Mouse (Mus musculus) liver, postnatal 0 days (tissue): Measurements from ENCODE around the gene Fer1l4. TPM values are rescaled to one million over a fixed set of nuclear protein-coding genes. Genes with fewer than 3 reads are reported as not detected.
A peak's percentile ranks its signal among the peaks of the same experiment; 100 is the strongest.

Experiments
- ATAC-seq: fragments of 200-750 bp; cut with Nextera tagmentation; 2 replicates; pipeline ENCODE4 v1.8.0; 2017; ENCODE audit warnings: mild to moderate bottlenecking, moderate library complexity
- DNase-seq: peaks from one replicate; pipeline ENCODE4 v3.0.0-alpha.2; 2016
- H3K27ac ChIP-seq: fragments of 300-500 bp; sonication (generic); 2 replicates; pipeline ENCODE4 v1.5.1; 2014; ENCODE audit warnings: antibody characterized with exemption, moderate library complexity, mild to moderate bottlenecking, low read depth
- H3K27me3 ChIP-seq: fragments of 300-500 bp; sonication (generic); 2 replicates; pipeline ENCODE4 v1.6.1; 2014; ENCODE audit warnings: low read length, control low read depth, mixed read lengths; ENCODE audit not compliant: insufficient read depth
- H3K36me3 ChIP-seq: fragments of 300-500 bp; sonication (generic); replicated peaks from 2 replicates; pipeline ENCODE4 v1.6.1; 2014; ENCODE audit warnings: mild to moderate bottlenecking, control low read depth, low read length, moderate library complexity, mixed read lengths; ENCODE audit not compliant: insufficient read depth
- H3K4me1 ChIP-seq: fragments of 300-500 bp; sonication (generic); 2 replicates; pipeline ENCODE4 v1.6.1; 2014; ENCODE audit warnings: antibody characterized with exemption, mild to moderate bottlenecking, control low read depth; ENCODE audit not compliant: insufficient read depth
- H3K4me2 ChIP-seq: fragments of 300-500 bp; sonication (generic); 2 replicates; pipeline ENCODE4 v1.6.1; 2014; ENCODE audit warnings: low read depth, mild to moderate bottlenecking, low read length, moderate library complexity, mixed read lengths
- H3K4me3 ChIP-seq: fragments of 300-500 bp; sonication (generic); 2 replicates; pipeline ENCODE4 v1.5.1; 2014; ENCODE audit warnings: low read depth, low read length
- H3K9ac ChIP-seq: fragments of 300-500 bp; sonication (generic); replicated peaks from 2 replicates; pipeline ENCODE4 v1.6.1; 2014; ENCODE audit warnings: mild to moderate bottlenecking, moderate library complexity
- H3K9me3 ChIP-seq: fragments of 300-500 bp; sonication (generic); 2 replicates; pipeline ENCODE4 v1.6.1; 2016; ENCODE audit warnings: mild to moderate bottlenecking, control low read depth, low read length, mixed read lengths
- CTCF ChIP-seq: sonication (generic); IDR thresholded peaks from 2 replicates; pipeline ENCODE4 v1.5.1; 2016; ENCODE audit warnings: antibody characterized with exemption, low read depth
- EP300 ChIP-seq: IDR thresholded peaks from 2 replicates; pipeline ENCODE4 v1.6.1; 2016; ENCODE audit warnings: antibody characterized with exemption, low read depth, mild to moderate bottlenecking
- WGBS: fragments of 180-500 bp; shearing (Covaris S2); extraction: QIAGEN DNeasy Blood & Tissue Kit; methylation state at CpG from one replicate; pipeline ENCODE4 v1.1.7; 2014; ENCODE audit not compliant: insufficient replicate concordance; 5-methylcytosine and 5-hydroxymethylcytosine counted together
- polyA plus RNA-seq: library from polyadenylated mRNA; unstranded; fragments of >200 nt; fragmentation: Nextera tagmentation; extraction: Ambion mirVana; gene quantifications from 2 replicates; pipeline ENCODE4 v1.2.1, GENCODE M21; 2015

The Fer1l4 gene
- polyA plus RNA-seq, 1 experiment from 2014 or later, result not detected

GRCm38 (mm10) chr2:155991151-155991550 lies 61.6 kb downstream of the Fer1l4 start:
- H3K9ac ChIP-seq, result 0 out of 2 replicates have a peak overlapping the region, but pooled peaks have one; percentile 7
- no peak for TF ChIP-seq CTCF
- TF ChIP-seq EP300, result no peak
- WGBS, result 76% methylated on average over 10 of the region's 10 CpGs
- DNase-seq (no peak), ATAC-seq (no peak)
- no peaks in the 10 kb centered on the region for H3K9me3 ChIP-seq
- peaks cover 68% of the 10 kb centered on the region for H3K36me3 ChIP-seq
- H3K4me1 ChIP-seq, result peaks cover 11% of the 10 kb centered on the region
- peak overlapping the region; percentile 70 for H3K4me2 ChIP-seq
- H3K27me3 ChIP-seq, result no peaks in the 10 kb centered on the region
- no peak overlapping the region for H3K27ac ChIP-seq
- no peak overlapping the region for H3K4me3 ChIP-seq

- Histone ChIP-seq H3K27me3 (no peaks in the 10 kb centered on the region), H3K27ac (peak overlapping the region; percentile 75), H3K9me3 (no peaks in the 10 kb centered on the region), H3K9ac (peak overlapping the region; percentile 50), H3K4me3 (peak overlapping the region; percentile 29), H3K4me2 (peak overlapping the region; percentile 70), H3K4me1 (peaks cover 11% of the 10 kb centered on the region), H3K36me3 (peaks cover 65% of the 10 kb centered on the region)
- peak; percentile 95 for ATAC-seq
- WGBS, result 35% methylated on average over 4 of the region's 4 CpGs
- peak; percentile 59 for TF ChIP-seq CTCF
- TF ChIP-seq EP300, result peak; percentile 88
- peak; percentile 63 for DNase-seq
Observed at GRCm38 (mm10) chr2:155989085-155989484, 63.7 kb downstream of the Fer1l4 start.

GRCm38 (mm10) chr2:155987131-155987530 lies 65.6 kb downstream of the Fer1l4 start:
- no peak for TF ChIP-seq CTCF
- no peak for TF ChIP-seq EP300
- no peak for DNase-seq
- WGBS, result 93% methylated on average over 6 of the region's 6 CpGs
- no peak overlapping the region for H3K4me2 ChIP-seq
- no peak for ATAC-seq
- no peaks in the 10 kb centered on the region for H3K27me3 ChIP-seq
- H3K36me3 ChIP-seq, result peaks cover 72% of the 10 kb centered on the region
- H3K4me3 ChIP-seq, result no peak overlapping the region
- no peak overlapping the region for H3K27ac ChIP-seq
- peaks cover 11% of the 10 kb centered on the region for H3K4me1 ChIP-seq
- no peaks in the 10 kb centered on the region for H3K9me3 ChIP-seq
- H3K9ac ChIP-seq, result no peak overlapping the region

- no peak overlapping the region for H3K27ac ChIP-seq
Observed at GRCm38 (mm10) chr2:155985776-155986175, 67.0 kb downstream of the Fer1l4 start.

GRCm38 (mm10) chr2:155979328-155979991 lies 73.3 kb downstream of the Fer1l4 start:
- no peaks in the 10 kb centered on the region for H3K4me1 ChIP-seq
- TF ChIP-seq CTCF (no peak), EP300 (no peak)
- H3K4me2 ChIP-seq, result peak overlapping the region; percentile 59
- H3K9ac ChIP-seq, result no peak overlapping the region
- no peaks in the 10 kb centered on the region for H3K9me3 ChIP-seq
- ATAC-seq (peak; percentile 81), DNase-seq (peak; percentile 65)
- H3K4me3 ChIP-seq, result peak overlapping the region; percentile 25; the same call in 1 of the 2 replicates
- H3K27ac ChIP-seq, result peak overlapping the region; percentile 72
- peaks cover 50% of the 10 kb centered on the region for H3K36me3 ChIP-seq
- no peaks in the 10 kb centered on the region for H3K27me3 ChIP-seq
- WGBS, result 39% methylated on average over 5 of the region's 5 CpGs

More at GRCm38 (mm10) chr2:155985776-155986175, 67.0 kb downstream of the Fer1l4 start:
- no peak overlapping the region for H3K4me3 ChIP-seq
- TF ChIP-seq CTCF (no peak), EP300 (no peak)
- H3K36me3 ChIP-seq, result peaks cover 71% of the 10 kb centered on the region
- DNase-seq (no peak), ATAC-seq (no peak)
- H3K4me2 ChIP-seq, result no peak overlapping the region
- no peaks in the 10 kb centered on the region for H3K9me3 ChIP-seq
- H3K4me1 ChIP-seq, result peaks cover 6% of the 10 kb centered on the region
- no peak overlapping the region for H3K9ac ChIP-seq
- H3K27me3 ChIP-seq, result no peaks in the 10 kb centered on the region
- 81% methylated on average over 7 of the region's 7 CpGs for WGBS

GRCm38 (mm10) chr2:155974087-155974731 lies 78.5 kb downstream of the Fer1l4 start:
- Histone ChIP-seq H3K9me3 (no peaks in the 10 kb centered on the region), H3K36me3 (peaks cover 52% of the 10 kb centered on the region), H3K4me3 (no peak overlapping the region), H3K9ac (no peak overlapping the region), H3K27ac (0 out of 2 replicates have a peak overlapping the region, but pooled peaks have one; percentile 31), H3K4me1 (no peaks in the 10 kb centered on the region), H3K4me2 (no peak overlapping the region), H3K27me3 (no peaks in the 10 kb centered on the region)
- DNase-seq (peak; percentile 35), ATAC-seq (peak; percentile 19; the same call in 1 of the 2 replicates)
- TF ChIP-seq CTCF, result peak; percentile 44
- no peak for TF ChIP-seq EP300
- 76% methylated on average over 14 of the region's 14 CpGs for WGBS
